Mouse (Mus musculus): Measurements from ENCODE around the gene Trim13.

Gene Trim13

DNA sequence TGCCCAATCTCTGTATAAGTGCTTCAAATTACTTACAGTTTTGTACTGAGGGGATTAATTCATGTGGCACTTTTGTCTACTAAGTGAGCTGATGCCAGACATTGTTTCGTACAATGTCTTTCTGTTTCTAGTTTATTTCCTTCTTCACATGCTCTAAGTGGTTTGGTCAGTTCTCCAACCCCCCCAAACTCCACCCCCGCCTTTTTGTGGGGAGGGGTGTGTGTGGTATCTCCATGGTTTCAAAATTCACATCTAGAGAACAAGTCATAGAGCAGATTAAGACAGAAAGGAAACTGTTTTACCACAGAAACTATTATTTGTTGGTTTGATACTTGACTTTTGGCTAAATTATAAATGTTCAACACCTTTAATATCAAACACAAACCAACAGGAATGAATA, 22.3 kb downstream of the Trim13 start:
- DNase-seq, result no peak

DNA sequence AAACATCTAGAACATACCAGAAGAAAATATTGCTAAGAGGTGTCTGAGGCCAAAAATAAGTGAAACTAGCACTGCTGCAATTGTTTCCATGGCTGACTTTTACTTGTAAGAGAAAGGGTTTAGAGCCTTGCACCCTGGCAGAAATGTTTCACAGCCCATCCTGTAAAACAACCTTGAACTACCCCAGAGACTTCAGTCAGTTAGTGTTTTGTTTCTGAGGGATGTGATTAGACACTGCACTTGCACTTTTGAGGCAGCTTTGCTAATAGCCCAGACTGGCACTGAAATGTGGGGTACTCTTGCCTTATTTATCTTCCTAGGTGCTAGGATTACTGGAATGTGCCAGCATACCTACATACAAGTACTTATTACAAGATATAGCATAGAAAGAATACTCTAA, 37.9 kb downstream of the Trim13 start:
- DNase-seq, result no peak

DNA sequence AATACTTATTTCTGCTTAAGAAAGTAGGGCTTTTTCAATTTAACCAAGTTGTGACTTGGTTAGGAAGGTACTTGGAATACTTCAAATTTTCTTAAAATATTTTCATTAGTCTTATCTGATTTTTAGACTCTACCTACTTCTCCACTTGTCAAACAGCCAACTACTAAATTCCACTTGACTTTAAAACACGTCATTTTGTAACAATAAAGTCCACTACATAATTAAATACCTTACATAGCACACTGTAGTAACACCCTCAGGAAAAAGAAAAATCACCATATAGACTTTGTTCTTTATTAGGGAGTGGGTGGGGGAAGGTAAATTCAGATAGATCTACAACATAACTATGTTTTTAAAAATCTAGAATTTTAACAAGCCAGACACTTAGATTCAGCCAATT, 44.6 kb downstream of the Trim13 start:
- DNase-seq, result no peak

DNA sequence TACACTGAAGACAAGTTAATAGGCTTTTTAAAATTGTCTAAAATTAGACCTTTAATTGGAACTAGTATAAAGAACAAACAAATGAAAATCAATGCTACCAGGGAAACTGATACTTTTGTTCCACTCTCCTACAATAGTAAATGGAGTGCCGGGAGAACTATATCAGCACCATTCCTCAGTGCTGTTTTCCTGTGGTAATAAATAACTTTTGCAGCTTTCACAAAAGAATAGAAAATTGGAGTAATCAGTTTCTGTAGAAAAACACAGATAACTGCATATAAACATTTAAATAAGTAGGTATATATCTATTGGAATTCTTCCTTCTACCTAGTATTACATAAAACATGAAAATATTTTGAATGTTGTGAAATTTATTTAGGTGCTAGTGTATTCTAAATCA, 47.5 kb downstream of the Trim13 start:
- DNase-seq, result no peak

DNA sequence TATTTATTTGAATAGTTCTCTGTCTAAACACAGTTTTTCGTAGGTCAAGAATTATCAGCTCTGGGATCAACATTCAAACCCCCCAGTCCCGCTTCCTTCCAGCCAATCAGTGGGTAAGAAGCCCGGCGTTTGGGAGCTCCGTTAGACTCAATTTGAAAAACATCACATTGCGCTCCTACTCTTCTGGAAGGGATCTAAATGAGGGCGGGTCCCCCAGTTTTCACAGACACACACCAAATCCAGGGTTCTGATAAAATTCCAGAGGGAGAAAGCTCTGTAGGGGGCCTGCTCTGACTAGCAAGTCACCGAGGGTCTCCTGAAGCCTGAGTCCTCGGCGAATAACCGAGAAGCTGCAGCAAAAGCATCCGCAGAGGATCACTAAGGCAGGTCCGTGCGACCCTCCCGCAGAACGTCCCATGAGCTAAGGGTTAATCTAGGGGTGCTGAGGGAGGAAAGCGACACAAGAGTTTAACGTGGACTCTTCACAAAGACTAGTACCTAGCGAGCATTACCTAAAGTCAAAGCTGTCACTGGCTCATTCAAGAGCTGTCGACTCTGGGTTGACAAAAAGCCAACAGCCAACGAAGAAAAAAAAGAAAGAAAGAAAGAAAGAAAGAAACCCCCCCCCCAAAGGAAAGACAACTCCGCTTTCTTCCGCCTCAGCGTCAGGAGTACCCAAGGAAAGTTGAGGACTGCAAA, 49.3 kb downstream of the Trim13 start:
- peak; percentile 30 to 33 for DNase-seq

DNA sequence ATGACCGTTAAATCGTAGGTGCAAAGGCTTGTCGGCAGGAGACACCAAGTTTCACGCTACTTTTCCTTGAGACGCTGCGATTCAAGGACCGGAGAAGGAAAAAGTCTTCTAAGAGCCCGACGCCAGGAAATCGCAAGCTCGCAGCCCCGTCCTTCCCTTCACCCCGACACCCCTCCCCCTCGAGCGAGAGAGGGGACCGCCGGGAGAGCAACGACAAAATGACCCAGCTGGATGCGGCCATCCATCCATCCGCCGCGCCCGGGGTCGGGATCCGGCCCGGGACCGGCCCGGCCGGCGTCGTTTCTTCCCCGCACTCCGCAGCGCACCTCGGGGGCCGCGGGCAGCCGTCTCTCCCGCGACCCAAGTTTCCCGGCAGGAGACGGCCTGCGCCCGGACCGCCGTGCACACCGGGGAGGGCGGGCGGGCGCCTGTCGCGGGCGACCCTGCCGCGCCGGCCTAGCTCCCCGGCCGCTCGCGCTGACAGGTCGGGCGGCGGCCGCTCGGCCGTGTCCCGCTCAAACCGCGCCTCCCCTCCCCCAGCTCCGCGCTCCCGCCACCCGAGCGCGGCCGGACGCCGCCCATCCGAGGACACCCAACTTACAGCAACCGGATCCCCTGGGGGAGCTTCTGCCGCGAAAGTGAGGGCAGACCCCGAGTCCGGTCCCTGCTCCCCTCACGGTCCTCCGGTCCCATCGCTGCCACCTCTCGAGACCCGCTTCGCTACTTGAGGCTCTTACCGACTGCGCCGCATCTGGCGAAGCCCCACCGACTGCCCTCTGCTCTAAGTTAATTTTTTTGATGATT, 50.0 kb downstream of the Trim13 start:
- peak; percentile 32 to 42 for DNase-seq

DNA sequence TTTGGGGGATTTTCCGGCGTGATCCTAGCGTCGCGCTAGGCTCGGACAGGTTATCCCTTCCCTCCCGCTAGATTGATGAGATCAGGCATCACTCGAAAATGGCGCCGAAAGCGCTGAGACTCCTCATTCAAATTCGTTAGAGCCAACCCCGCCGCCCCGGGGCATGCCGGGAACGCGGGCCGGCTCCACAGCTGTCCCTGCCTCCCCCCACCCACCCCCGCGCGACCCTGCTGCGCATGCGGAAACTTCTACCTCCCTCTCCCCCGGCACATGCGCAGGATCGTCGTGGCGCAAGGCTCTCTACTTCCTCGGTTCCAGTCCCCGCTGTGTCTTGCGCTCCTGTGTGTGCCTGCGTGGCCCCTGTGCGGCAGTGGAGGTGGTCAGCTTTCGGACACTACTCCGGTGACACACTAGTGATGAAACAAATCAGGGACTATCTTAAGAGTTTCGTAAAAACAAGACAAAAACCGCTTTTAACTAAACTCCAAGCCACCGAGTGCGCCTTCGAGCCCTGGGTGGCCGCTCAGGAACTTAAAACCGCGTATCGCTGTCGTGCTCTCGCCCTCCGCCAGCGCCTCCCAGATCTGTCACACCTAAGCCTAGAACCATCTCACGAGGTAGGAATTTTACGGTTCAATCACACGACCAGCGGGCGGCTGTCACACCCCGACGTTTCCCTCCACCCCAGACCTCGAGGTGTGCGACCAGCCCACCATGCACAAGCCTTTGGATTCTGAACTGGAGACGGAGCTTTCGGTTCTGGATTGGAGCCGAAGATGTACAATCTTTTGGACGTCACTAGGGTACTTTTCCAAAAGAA, 50.8 kb downstream of the Trim13 start:
- peak; percentile 97 to 98 for DNase-seq

DNA sequence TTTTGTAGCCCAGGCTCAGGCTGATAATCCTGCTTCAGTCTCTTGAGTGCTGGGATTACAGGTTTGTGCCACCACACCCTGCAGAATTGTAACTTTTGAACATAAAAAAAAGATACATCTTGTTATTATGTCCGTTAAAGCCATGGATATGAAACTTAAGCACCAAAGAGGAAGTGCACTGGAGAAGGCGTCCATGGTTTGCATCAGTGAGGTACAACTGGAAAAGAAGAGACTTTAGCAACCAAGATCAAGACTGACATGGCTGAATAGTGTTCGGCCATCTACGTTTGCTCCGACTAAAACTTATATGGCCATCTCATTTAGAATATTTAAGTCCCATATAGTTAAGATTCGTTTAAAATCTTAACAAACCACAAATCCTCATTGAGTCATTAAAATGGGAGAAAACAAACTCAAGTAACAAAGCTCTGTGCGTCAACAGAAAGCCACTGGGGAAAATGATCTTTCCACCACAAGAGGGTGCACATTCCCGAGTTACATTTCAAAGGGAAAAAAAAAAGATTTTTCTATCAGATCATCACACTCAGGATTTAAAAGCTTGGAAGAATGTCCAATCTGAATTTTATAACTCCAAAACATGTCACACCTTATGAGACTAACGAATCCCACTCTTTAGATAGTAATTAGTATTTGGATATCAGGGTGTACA, 52.4 kb downstream of the Trim13 start:
- DNase-seq, result peak; percentile 41 to 42

Data from B cell, adult 2 months (primary cell).